Mouse (Mus musculus) testis, adult 2 months (tissue): ENCODE measurements around the gene Dync2h1.
A peak's percentile ranks its signal among the peaks of the same experiment; 100 is the strongest.

Experiments
- CTCF ChIP-seq: fragments of 200-500 bp; IDR thresholded peaks from 2 replicates; pipeline ENCODE4 v1.5.1; 2012; ENCODE audit warnings: low read depth, mild to moderate bottlenecking, inconsistent platforms, low read length, moderate library complexity; ENCODE audit not compliant: control insufficient read depth, insufficient read depth, insufficient replicate concordance
- POLR2A ChIP-seq: fragments of 200-500 bp; IDR thresholded peaks from 2 replicates; pipeline ENCODE4 v1.6.1; 2012; ENCODE audit warnings: low read depth, mild to moderate bottlenecking, inconsistent platforms, low read length, moderate library complexity; ENCODE audit not compliant: control insufficient read depth

GRCm38 (mm10) chr9:7176618-7177610, 7.3 kb downstream of the Dync2h1 start:
- TF ChIP-seq CTCF (no peak), POLR2A (peak; percentile 88; the same call in 1 of the 2 replicates)
